Mouse (Mus musculus) forebrain, embryonic 16.5 days (tissue): ENCODE results near the gene Pigs. TPM values are rescaled to one million over a fixed set of nuclear protein-coding genes. Genes with fewer than 3 reads are reported as not detected.

Experiments used
- ATAC-seq: fragments of 200-750 bp; cut with Nextera tagmentation; 2 replicates; pipeline ENCODE4 v1.8.0; 2017; ENCODE audit warnings: mild to moderate bottlenecking, moderate library complexity
- H3K27ac ChIP-seq: fragments of 300-500 bp; sonication (generic); 2 replicates; pipeline ENCODE4 v1.5.1; 2014; ENCODE audit warnings: low read length, control low read depth
- H3K27me3 ChIP-seq: fragments of 300-500 bp; sonication (generic); replicated peaks from 2 replicates; pipeline ENCODE4 v1.6.1; 2014; ENCODE audit warnings: low read length; ENCODE audit not compliant: control insufficient read depth, insufficient read depth
- H3K36me3 ChIP-seq: fragments of 300-500 bp; sonication (generic); 2 replicates; pipeline ENCODE4 v1.6.1; 2014; ENCODE audit not compliant: control insufficient read depth, insufficient read depth
- H3K4me1 ChIP-seq: fragments of 300-500 bp; sonication (generic); replicated peaks from 2 replicates; pipeline ENCODE4 v1.6.1; 2014; ENCODE audit warnings: low read length; ENCODE audit not compliant: control insufficient read depth, insufficient read depth
- H3K4me2 ChIP-seq: fragments of 300-500 bp; sonication (generic); 2 replicates; pipeline ENCODE4 v1.6.1; 2014; ENCODE audit warnings: mild to moderate bottlenecking, low read length, control low read depth
- H3K4me3 ChIP-seq: fragments of 300-500 bp; sonication (generic); replicated peaks from 2 replicates; pipeline ENCODE4 v1.5.1; 2014; ENCODE audit warnings: mild to moderate bottlenecking, low read length, control low read depth
- H3K9ac ChIP-seq: fragments of 300-500 bp; sonication (generic); replicated peaks from 2 replicates; pipeline ENCODE4 v1.6.1; 2014; ENCODE audit warnings: low read depth, low read length, control low read depth
- H3K9me3 ChIP-seq: fragments of 300-500 bp; sonication (generic); 2 replicates; pipeline ENCODE4 v1.6.1; 2016; ENCODE audit warnings: low read length; ENCODE audit not compliant: control insufficient read depth
- WGBS: fragments of 180-500 bp; shearing (Covaris S2); extraction: QIAGEN DNeasy Blood & Tissue Kit; methylation state at CpG from one replicate; pipeline ENCODE4 v1.1.7; 2014; 5-methylcytosine and 5-hydroxymethylcytosine counted together
- polyA plus RNA-seq: library from polyadenylated mRNA; unstranded; fragments of >200 nt; fragmentation: Nextera tagmentation; extraction: Ambion mirVana; gene quantifications from 2 replicates; pipeline ENCODE4 v1.2.1, GENCODE M21; 2015

Pigs gene
- polyA plus RNA-seq, 1 experiment from 2014 or later = 61.4 TPM

- Histone ChIP-seq H3K4me3 (no peak overlapping the region), H3K4me1 (peaks cover 21% of the 10 kb centered on the region), H3K27me3 (no peaks in the 10 kb centered on the region), H3K9me3 (no peaks in the 10 kb centered on the region), H3K27ac (no peak overlapping the region), H3K36me3 (no peaks in the 10 kb centered on the region), H3K9ac (no peak overlapping the region), H3K4me2 (no peak overlapping the region)
- 82% methylated on average over 7 of the region's 7 CpGs for WGBS
- no peak for ATAC-seq
Measured at GRCm38 (mm10) chr11:78345801-78346200, 17.6 kb downstream of the Pigs start.

GRCm38 (mm10) chr11:78346326-78347069, 18.3 kb downstream of the Pigs start:
- Histone ChIP-seq H3K27ac (no peak overlapping the region), H3K9me3 (no peaks in the 10 kb centered on the region), H3K4me2 (no peak overlapping the region), H3K9ac (no peak overlapping the region), H3K27me3 (no peaks in the 10 kb centered on the region), H3K4me3 (no peak overlapping the region), H3K36me3 (no peaks in the 10 kb centered on the region), H3K4me1 (peaks cover 21% of the 10 kb centered on the region)
- 73% methylated on average over 6 of the region's 6 CpGs for WGBS
- ATAC-seq = no peak

GRCm38 (mm10) chr11:78347070-78347754, 19.0 kb downstream of the Pigs start:
- 90% methylated on average over 10 of the region's 10 CpGs for WGBS
- Histone ChIP-seq H3K4me2 (no peak overlapping the region), H3K27ac (no peak overlapping the region), H3K9me3 (no peaks in the 10 kb centered on the region), H3K9ac (no peak overlapping the region), H3K4me3 (no peak overlapping the region), H3K27me3 (no peaks in the 10 kb centered on the region), H3K4me1 (peaks cover 21% of the 10 kb centered on the region), H3K36me3 (no peaks in the 10 kb centered on the region)
- no peak for ATAC-seq

- Histone ChIP-seq H3K4me2 (no peak overlapping the region), H3K27me3 (no peaks in the 10 kb centered on the region), H3K9me3 (no peaks in the 10 kb centered on the region), H3K27ac (no peak overlapping the region), H3K9ac (no peak overlapping the region), H3K4me1 (peaks cover 21% of the 10 kb centered on the region), H3K36me3 (no peaks in the 10 kb centered on the region), H3K4me3 (no peak overlapping the region)
- ATAC-seq = no peak
- 87% methylated on average over 9 of the region's 9 CpGs for WGBS
Measured at GRCm38 (mm10) chr11:78347908-78348307, 19.7 kb downstream of the Pigs start.

- Histone ChIP-seq H3K4me2 (no peak overlapping the region), H3K9ac (no peak overlapping the region), H3K4me3 (no peak overlapping the region), H3K4me1 (peaks cover 18% of the 10 kb centered on the region), H3K27me3 (no peaks in the 10 kb centered on the region), H3K27ac (no peak overlapping the region), H3K36me3 (no peaks in the 10 kb centered on the region), H3K9me3 (no peaks in the 10 kb centered on the region)
- WGBS = 84% methylated on average over 7 of the region's 7 CpGs
- ATAC-seq = no peak
Measured at GRCm38 (mm10) chr11:78348474-78348873, 20.3 kb downstream of the Pigs start.

GRCm38 (mm10) chr11:78349441-78350358, 21.5 kb downstream of the Pigs start:
- Histone ChIP-seq H3K4me2 (no peak overlapping the region), H3K9ac (no peak overlapping the region), H3K27me3 (no peaks in the 10 kb centered on the region), H3K27ac (no peak overlapping the region), H3K4me3 (no peak overlapping the region), H3K36me3 (no peaks in the 10 kb centered on the region), H3K9me3 (no peaks in the 10 kb centered on the region), H3K4me1 (peaks cover 9% of the 10 kb centered on the region)
- 78% methylated on average over 4 of the region's 4 CpGs for WGBS
- no peak for ATAC-seq

GRCm38 (mm10) chr11:78353081-78353480, 24.9 kb downstream of the Pigs start:
- H3K36me3 ChIP-seq = no peaks in the 10 kb centered on the region
- no peak overlapping the region for H3K4me2 ChIP-seq

GRCm38 (mm10) chr11:78354905-78355304, 26.7 kb downstream of the Pigs start:
- H3K9me3 ChIP-seq = no peaks in the 10 kb centered on the region
- no peaks in the 10 kb centered on the region; the same call in 1 of the 2 replicates for H3K4me1 ChIP-seq
- H3K27me3 ChIP-seq = no peaks in the 10 kb centered on the region
- WGBS = 90% methylated on average over 6 of the region's 6 CpGs
- H3K36me3 ChIP-seq = no peaks in the 10 kb centered on the region
- H3K9ac ChIP-seq = no peak overlapping the region
- H3K4me2 ChIP-seq = no peak overlapping the region
- no peak for ATAC-seq
- H3K4me3 ChIP-seq = no peak overlapping the region
- no peak overlapping the region for H3K27ac ChIP-seq

More at GRCm38 (mm10) chr11:78353081-78353480, 24.9 kb downstream of the Pigs start:
- H3K9ac ChIP-seq = no peak overlapping the region
- WGBS = 93% methylated on average over 1 of the region's 1 CpGs
- H3K27ac ChIP-seq = no peak overlapping the region
- no peaks in the 10 kb centered on the region for H3K27me3 ChIP-seq
- no peak for ATAC-seq
- H3K4me1 ChIP-seq = no peaks in the 10 kb centered on the region
- H3K9me3 ChIP-seq = no peaks in the 10 kb centered on the region
- no peak overlapping the region for H3K4me3 ChIP-seq
